Mouse (Mus musculus): ENCODE results near the gene Maml3.

DNA sequence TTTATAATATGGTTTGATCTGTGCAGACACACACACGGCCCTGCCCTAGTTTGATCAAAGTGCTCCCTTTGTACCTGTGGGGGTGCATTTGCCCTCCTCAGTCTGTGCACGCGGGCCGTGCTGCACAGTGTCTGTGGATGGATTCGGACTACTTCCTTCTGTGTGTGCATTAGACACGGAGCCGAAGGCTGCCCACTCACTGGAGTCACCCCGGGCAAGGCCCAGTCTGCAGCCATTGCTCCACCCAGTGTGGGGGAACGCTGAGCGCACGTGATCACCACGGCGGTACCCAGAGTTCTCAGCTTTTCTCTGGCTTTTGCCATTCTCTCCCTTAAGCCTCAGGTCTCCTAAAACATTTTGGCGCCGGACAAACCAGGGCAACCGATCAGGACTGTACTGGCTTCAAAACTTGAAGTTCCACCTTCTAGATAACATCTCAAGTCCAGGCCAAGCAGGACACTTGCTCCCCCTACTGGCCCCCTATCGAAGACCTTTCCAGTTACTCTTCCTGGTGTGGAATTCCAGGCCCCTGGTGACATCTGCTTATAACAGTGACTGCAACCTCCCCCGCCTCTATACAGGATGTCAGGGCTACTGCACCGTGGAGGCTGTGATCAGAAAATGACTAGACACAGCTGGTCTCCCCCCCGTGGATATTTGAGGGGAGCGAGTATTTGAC, 431.3 kb downstream of the Maml3 start:
- TF ChIP-seq CTCF (IDR thresholded peaks at IDR 0.05; ENCODE audit: low read depth) = peak; percentile 74
- no peak for TF ChIP-seq EP300 (optimal IDR thresholded peaks at IDR 0.05)

Data from stomach, postnatal 0 days (tissue).